Mouse (Mus musculus) hindbrain, embryonic 16.5 days (tissue): Measurements from ENCODE around the gene Trpv4. TPM values are rescaled to one million over a fixed set of nuclear protein-coding genes. Genes with fewer than 3 reads are reported as not detected.

Source experiments
- ATAC-seq: fragments of 200-750 bp; cut with Nextera tagmentation; 2 replicates; pipeline ENCODE4 v1.8.0; 2017; ENCODE audit warnings: moderate TSS enrichment, moderate library complexity
- H3K27ac ChIP-seq: fragments of 300-500 bp; sonication (generic); 2 replicates; pipeline ENCODE4 v1.5.1; 2014; ENCODE audit warnings: low read depth, mild to moderate bottlenecking, control low read depth, low read length, moderate library complexity
- H3K27me3 ChIP-seq: fragments of 300-500 bp; sonication (generic); replicated peaks from 2 replicates; pipeline ENCODE4 v1.6.1; 2014; ENCODE audit warnings: low read length; ENCODE audit not compliant: control insufficient read depth, insufficient read depth
- H3K36me3 ChIP-seq: fragments of 300-500 bp; sonication (generic); 2 replicates; pipeline ENCODE4 v1.6.1; 2014; ENCODE audit warnings: mild to moderate bottlenecking, low read length, moderate library complexity, mixed read lengths; ENCODE audit not compliant: control insufficient read depth, insufficient read depth
- H3K4me1 ChIP-seq: fragments of 300-500 bp; sonication (generic); 2 replicates; pipeline ENCODE4 v1.6.1; 2014; ENCODE audit warnings: low read depth, low read length; ENCODE audit not compliant: control insufficient read depth, insufficient read depth
- H3K4me2 ChIP-seq: fragments of 300-500 bp; sonication (generic); 2 replicates; pipeline ENCODE4 v1.6.1; 2014; ENCODE audit warnings: mild to moderate bottlenecking, low read length, control low read depth, moderate library complexity
- H3K4me3 ChIP-seq: fragments of 300-500 bp; sonication (generic); 2 replicates; pipeline ENCODE4 v1.5.1; 2014; ENCODE audit warnings: mild to moderate bottlenecking, low read length, control low read depth, moderate library complexity
- H3K9ac ChIP-seq: fragments of 300-500 bp; sonication (generic); 2 replicates; pipeline ENCODE4 v1.6.1; 2014; ENCODE audit warnings: low read depth, mild to moderate bottlenecking, control low read depth, low read length, moderate library complexity
- H3K9me3 ChIP-seq: fragments of 300-500 bp; sonication (generic); 2 replicates; pipeline ENCODE4 v1.6.1; 2014; ENCODE audit warnings: mild to moderate bottlenecking, low read length, moderate library complexity; ENCODE audit not compliant: control insufficient read depth
- WGBS: fragments of 180-500 bp; shearing (Covaris S2); extraction: QIAGEN DNeasy Blood & Tissue Kit; methylation state at CpG from one replicate; pipeline ENCODE4 v1.1.7; 2014; 5-methylcytosine and 5-hydroxymethylcytosine counted together
- polyA plus RNA-seq: library from polyadenylated mRNA; unstranded; fragments of >200 nt; fragmentation: Nextera tagmentation; extraction: Ambion mirVana; gene quantifications from 2 replicates; pipeline ENCODE4 v1.2.1, GENCODE M21; 2015

Gene Trpv4
- polyA plus RNA-seq, 1 experiment from 2014 or later: 3.0 TPM

DNA sequence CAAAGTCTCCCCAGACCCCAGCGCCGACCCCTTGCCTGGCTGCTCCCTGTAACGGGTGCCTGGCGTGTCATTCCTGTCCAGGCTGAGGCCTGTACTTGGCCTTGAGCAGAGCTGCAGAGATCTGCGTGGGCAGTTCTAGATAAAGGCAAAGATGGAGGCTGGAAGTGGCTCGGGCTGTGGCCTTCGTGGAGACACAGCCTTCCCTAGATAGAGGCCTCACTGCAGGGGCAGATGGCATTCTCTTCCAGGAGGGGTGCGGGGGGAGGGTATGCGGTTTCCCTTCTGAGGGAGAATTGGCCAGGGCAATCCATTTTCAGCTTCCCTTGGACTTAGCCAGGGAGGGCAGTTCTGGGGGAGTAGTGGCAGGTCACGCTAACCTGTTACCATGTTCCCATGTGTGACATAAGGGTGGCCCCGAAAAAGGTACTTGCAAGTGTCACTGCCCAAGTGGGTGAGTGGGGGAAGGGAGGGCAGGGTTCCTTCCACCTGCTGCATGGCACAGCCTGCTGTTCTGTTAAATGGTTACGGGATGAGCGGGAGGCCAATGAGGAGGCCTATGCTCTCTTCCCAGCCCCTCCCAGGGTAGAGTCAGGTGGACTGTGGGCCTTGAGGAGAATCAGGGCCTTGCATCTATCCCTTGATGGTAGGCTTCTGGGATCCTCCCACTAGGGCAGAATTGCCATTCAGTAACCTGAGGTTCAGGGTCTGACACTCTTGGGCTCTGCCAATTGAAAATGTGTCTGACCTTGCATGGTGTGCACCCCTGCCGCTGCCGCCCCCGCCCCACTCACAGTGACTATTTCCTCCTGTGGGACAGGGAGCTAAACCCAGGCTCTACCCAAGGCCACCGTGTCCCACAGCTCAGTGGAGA lies 67.9 kb downstream of the Trpv4 start:
- Histone ChIP-seq H3K9me3 (no peaks in the 10 kb centered on the region), H3K36me3 (peaks cover 9% of the 10 kb centered on the region; the same call in 1 of the 2 replicates), H3K27ac (no peak overlapping the region), H3K27me3 (no peaks in the 10 kb centered on the region), H3K4me2 (no peak overlapping the region), H3K9ac (no peak overlapping the region), H3K4me1 (peaks cover 67% of the 10 kb centered on the region), H3K4me3 (no peak overlapping the region)
- 67% methylated on average over 17 of the region's 17 CpGs for WGBS
- no peak for ATAC-seq

DNA sequence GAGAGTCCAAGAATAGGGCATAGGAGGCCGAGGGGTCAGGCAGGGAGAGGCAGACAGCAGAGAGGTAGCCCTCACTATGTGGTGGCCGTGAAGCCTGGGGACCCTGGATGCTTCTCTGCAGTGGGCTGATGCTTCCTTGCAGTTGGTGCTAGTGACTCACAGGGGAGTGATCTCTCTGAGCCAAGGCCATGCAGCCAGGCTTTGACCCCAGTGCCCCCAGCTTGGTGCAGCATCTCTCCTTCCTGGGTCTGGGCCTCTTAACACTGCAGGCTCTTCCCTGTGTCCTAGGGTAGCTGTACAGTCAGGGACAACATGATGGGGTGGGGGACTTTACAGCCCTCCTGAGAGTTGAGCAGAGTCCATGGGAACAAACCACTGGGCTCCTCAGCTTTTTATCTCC lies 68.8 kb downstream of the Trpv4 start:
- Histone ChIP-seq H3K9me3 (no peaks in the 10 kb centered on the region), H3K4me1 (peaks cover 72% of the 10 kb centered on the region), H3K4me2 (no peak overlapping the region), H3K27ac (no peak overlapping the region), H3K9ac (no peak overlapping the region; the same call in 1 of the 2 replicates), H3K4me3 (no peak overlapping the region), H3K27me3 (no peaks in the 10 kb centered on the region), H3K36me3 (peaks cover 2% of the 10 kb centered on the region; the same call in 1 of the 2 replicates)
- WGBS: 29% methylated on average over 2 of the region's 2 CpGs
- no peak for ATAC-seq

DNA sequence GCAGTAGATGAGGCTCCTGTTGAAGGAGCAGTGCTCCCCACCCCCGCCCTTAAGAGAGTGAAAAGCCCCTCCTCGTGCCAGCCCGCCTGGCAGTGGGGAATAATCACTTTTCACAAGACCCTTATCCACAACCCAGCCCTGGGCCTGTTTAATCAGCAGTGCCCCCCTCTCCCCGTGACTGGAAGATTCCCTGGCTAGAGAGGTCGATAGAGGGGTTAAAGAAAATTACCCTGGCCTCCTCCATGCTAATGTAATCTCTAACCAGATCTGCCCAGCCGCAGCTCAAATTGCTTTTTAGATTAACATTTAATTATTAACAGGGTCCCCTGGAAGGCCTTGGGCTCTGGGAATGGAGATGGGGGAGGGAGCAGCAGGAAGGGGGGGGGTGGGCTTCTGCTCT lies 69.2 kb downstream of the Trpv4 start:
- Histone ChIP-seq H3K9ac (no peak overlapping the region), H3K36me3 (no peaks in the 10 kb centered on the region), H3K4me2 (no peak overlapping the region), H3K27me3 (no peaks in the 10 kb centered on the region), H3K4me3 (no peak overlapping the region), H3K4me1 (peaks cover 74% of the 10 kb centered on the region), H3K9me3 (no peaks in the 10 kb centered on the region), H3K27ac (peak overlapping the region; percentile 52)
- ATAC-seq: peak; percentile 21; the same call in 1 of the 2 replicates
- WGBS: 29% methylated on average over 6 of the region's 6 CpGs

DNA sequence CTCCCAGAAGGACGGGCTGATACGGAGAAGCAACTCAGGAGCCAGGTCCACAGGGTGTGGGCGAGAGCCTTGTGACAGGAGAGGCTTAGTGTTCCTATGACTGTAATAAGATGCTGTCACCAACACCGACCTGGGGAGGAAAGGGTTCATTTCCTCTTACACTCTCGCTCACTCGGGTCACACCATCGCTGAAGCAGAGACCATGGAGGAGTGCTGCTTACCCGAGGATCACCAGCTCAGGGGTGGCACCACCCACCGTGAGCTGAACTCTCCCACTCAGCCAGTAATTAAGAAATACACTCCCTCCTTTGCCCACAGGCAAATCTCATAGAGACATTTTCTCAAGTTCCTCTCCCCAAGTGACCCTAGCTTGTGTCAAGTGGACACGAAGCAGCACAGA lies 69.8 kb downstream of the Trpv4 start:
- H3K9me3 ChIP-seq: no peaks in the 10 kb centered on the region
- peak overlapping the region; percentile 52 for H3K27ac ChIP-seq
- H3K4me2 ChIP-seq: no peak overlapping the region
- H3K4me3 ChIP-seq: no peak overlapping the region
- H3K36me3 ChIP-seq: no peaks in the 10 kb centered on the region
- H3K9ac ChIP-seq: 0 out of 2 replicates have a peak overlapping the region, but pooled peaks have one; percentile 28
- H3K4me1 ChIP-seq: peaks cover 73% of the 10 kb centered on the region
- WGBS: 48% methylated on average over 10 of the region's 10 CpGs
- no peak for ATAC-seq
- no peaks in the 10 kb centered on the region for H3K27me3 ChIP-seq

DNA sequence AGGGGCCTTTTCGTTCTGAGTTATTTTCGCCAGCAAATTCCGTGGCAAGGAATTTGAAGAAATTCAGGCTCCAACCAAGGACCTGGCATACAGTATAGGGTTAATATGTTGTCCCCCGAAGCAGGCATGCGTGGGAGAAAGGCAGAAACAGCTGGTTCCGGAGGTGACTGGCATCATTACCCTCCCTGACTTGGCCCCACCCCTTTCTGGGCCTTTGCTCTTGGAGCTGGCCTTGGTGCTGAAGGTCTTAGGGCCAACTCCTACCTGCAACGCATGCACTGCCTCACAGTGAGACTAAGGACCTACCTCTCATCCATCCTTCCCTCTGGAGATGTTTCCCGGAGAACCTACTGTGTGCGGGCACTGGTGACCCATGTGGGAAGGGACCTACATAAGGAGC lies 70.3 kb downstream of the Trpv4 start:
- Histone ChIP-seq H3K9ac (no peak overlapping the region), H3K36me3 (no peaks in the 10 kb centered on the region), H3K4me3 (no peak overlapping the region), H3K4me2 (no peak overlapping the region), H3K27ac (no peak overlapping the region), H3K9me3 (no peaks in the 10 kb centered on the region), H3K4me1 (peaks cover 72% of the 10 kb centered on the region), H3K27me3 (no peaks in the 10 kb centered on the region)
- WGBS: 51% methylated on average over 9 of the region's 9 CpGs
- no peak for ATAC-seq

DNA sequence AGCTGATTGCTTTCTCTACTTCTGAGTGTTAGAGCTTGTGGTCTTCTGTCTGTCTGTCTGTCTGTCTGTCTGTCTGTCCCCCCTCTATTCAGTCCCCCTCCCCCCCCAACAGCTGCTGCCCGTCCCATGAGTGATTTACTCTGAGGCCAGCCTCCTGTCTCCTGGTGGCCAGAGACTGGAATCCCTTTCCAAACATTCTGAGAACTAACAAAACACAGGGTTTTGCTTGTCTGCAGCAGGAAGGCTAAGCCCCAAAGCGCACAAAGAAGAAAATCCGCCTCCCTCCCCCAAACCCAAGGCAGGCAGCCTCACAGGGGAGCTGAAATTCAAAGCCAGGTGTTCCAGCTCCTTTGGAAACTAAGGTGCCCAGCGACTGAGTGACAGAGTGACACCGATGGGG lies 72.5 kb downstream of the Trpv4 start:
- Histone ChIP-seq H3K9me3 (no peaks in the 10 kb centered on the region), H3K9ac (no peak overlapping the region), H3K27me3 (no peaks in the 10 kb centered on the region), H3K36me3 (no peaks in the 10 kb centered on the region), H3K4me2 (no peak overlapping the region), H3K27ac (no peak overlapping the region), H3K4me3 (no peak overlapping the region), H3K4me1 (peaks cover 61% of the 10 kb centered on the region)
- ATAC-seq: no peak
- 9% methylated on average over 5 of the region's 5 CpGs for WGBS

DNA sequence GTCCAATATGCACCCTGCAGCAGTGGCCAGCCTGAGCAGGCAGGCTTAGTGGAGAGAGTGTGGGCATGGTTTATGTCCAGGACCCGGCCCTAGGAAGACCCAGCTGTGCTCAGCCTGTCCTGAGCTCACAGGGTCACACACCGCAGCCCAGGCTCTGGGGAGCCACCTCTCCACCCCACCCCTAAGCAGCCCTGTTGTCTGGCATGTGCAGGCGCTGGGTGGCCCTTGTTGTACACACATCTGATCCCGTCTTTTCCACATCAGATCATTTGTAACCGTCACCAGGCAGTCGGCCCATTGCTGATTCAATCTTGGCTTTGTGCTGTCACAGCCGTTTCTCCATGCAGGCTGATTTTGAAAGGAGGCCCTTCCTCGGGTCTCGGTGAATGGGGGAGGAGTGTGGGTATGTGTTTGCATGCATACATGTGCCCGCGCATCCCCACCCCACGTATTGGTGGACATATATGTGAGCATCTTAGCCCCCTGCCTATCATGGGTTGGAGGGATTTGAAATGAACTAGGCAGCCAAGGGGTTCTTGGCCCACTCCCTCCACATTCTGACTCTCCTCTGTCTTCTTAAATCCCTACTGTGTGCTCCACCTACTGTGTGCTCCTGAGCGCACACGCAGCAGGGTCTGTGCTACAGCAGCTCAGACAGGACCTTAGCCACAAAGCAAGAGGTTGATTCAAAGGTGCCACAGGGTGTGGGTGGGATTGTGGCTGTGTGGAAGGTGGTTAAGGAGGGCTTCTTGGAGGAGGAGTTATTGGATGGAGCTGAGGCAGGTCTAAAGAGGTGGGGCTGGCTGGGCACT lies 73.7 kb downstream of the Trpv4 start:
- no peak overlapping the region for H3K4me3 ChIP-seq
- no peaks in the 10 kb centered on the region for H3K36me3 ChIP-seq
- H3K9me3 ChIP-seq: no peaks in the 10 kb centered on the region
- peaks cover 51% of the 10 kb centered on the region for H3K4me1 ChIP-seq
- peak overlapping the region; percentile 35; the same call in 1 of the 2 replicates for H3K9ac ChIP-seq
- H3K4me2 ChIP-seq: no peak overlapping the region
- WGBS: 26% methylated on average over 14 of the region's 14 CpGs
- peak overlapping the region; percentile 18; the same call in 1 of the 2 replicates for H3K27ac ChIP-seq
- ATAC-seq: no peak
- no peaks in the 10 kb centered on the region for H3K27me3 ChIP-seq

DNA sequence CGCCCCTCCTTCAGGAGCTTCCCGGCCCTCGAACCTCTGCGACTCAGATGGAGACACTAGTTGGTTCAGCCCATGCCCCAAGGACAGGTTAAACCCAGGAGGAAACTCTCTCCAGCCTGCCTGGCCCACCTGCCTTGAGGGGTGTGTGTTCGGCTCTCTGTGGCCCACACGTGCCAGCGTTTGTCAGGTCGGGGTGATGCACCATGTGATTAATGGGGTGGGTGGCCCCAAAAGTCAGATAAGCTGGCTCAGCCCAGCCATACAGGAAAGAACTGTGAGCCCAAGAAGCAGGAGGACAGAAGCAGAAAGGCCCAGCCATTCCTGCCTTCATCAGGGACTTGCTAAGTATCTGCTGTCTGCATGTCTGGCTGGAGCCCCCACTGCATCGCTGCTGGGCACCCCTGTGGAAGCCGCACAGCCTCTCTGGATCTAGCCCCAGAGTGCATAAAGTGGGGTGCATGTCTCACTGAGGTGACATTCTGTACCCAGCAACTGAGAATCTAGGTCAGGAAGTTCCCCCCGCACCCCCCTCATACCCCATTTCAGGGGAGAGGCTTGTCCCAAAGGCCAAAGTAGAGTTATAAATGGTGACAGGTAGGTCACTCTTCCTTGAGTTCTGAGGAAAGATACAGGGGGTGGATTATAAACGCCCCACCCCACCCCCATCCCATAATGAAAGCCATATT lies 74.6 kb downstream of the Trpv4 start:
- no peak overlapping the region for H3K9ac ChIP-seq
- H3K9me3 ChIP-seq: no peaks in the 10 kb centered on the region
- no peak overlapping the region for H3K4me2 ChIP-seq
- no peak overlapping the region for H3K27ac ChIP-seq
- no peaks in the 10 kb centered on the region for H3K36me3 ChIP-seq
- 75% methylated on average over 12 of the region's 12 CpGs for WGBS
- ATAC-seq: no peak
- H3K4me1 ChIP-seq: peaks cover 43% of the 10 kb centered on the region
- no peaks in the 10 kb centered on the region for H3K27me3 ChIP-seq
- no peak overlapping the region for H3K4me3 ChIP-seq
